ENCODE assay signal across 10 mouse cellular contexts in the genomic region with DNA sequence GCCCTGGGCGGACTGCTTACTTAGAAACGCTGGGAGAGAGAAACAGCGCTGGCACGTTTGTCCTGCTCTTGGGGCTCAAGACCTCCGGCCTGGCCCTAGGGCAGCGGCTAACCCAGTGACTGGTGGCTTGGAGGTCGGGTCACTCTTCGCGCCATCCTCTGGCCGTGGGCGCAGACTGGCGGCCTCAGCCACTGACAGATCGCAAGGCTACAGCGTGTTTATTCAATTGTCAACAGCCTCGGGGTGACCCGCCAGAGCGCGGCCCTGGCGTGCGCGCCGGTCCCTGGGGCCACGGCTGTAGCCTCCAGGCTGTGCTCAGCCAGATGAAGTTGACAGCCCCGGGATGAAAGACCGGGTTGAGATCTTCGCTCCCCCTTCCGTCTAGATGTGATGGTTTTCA. TPM values are rescaled to one million over a fixed set of nuclear protein-coding genes. Genes with fewer than 3 reads are reported as not detected.
DNase-seq lines count a peak whose midpoint lies in the region; ATAC-seq and TF ChIP-seq lines count a peak whose summit lies in the region.
"Had no signal": no experiment of that assay in that cellular context is flagged by ENCODE, and none has a peak within 500 bp of the region (broad histone marks: within the 10 kb centered on the region; RNA-seq: fewer than 3 reads in every experiment).

No protein-coding gene starts in this region.

- 1% methylated on average over 27 of the region's 27 CpGs for WGBS in forebrain, embryonic 11.5 days
- WGBS in forebrain, embryonic 15.5 days = under 1% methylated on average over 27 of the region's 27 CpGs
- 7% methylated on average over 27 of the region's 27 CpGs for WGBS in stomach, postnatal 0 days
- 5% methylated on average over 27 of the region's 27 CpGs for WGBS in thymus, adult 2 months

- peaks cover 14% of the 10 kb centered on the region for H3K4me1 ChIP-seq in forebrain, embryonic 11.5 days (replicated peaks; ENCODE audit: control insufficient read depth, insufficient read depth, low read length)
- H3K4me1 ChIP-seq in forebrain, embryonic 15.5 days = peaks cover 18% of the 10 kb centered on the region
- no peaks in the 10 kb centered on the region for H3K4me1 ChIP-seq in stomach, postnatal 0 days (replicated peaks; ENCODE audit: control insufficient read depth, insufficient read depth)
- H3K4me1 ChIP-seq in thymus, adult 2 months (replicated peaks; ENCODE audit: control insufficient read depth, insufficient read depth, low read length) = no peaks in the 10 kb centered on the region

- no peak overlapping the region for H3K9ac ChIP-seq in forebrain, embryonic 11.5 days (ENCODE audit: low read length)
- no peak overlapping the region for H3K9ac ChIP-seq in forebrain, embryonic 15.5 days (replicated peaks)
- no peak overlapping the region for H3K9ac ChIP-seq in stomach, postnatal 0 days (ENCODE audit: low read length)

- no peak for TF ChIP-seq EP300 in stomach, postnatal 0 days (optimal IDR thresholded peaks at IDR 0.05)

- H3K4me2 ChIP-seq in forebrain, embryonic 11.5 days (ENCODE audit: low read depth, low read length, severe bottlenecking) = 0 out of 2 replicates have a peak overlapping the region, but pooled peaks have one; percentile 5
- H3K4me2 ChIP-seq in forebrain, embryonic 15.5 days (replicated peaks) = no peak overlapping the region
- H3K4me2 ChIP-seq in stomach, postnatal 0 days (replicated peaks; ENCODE audit: low read depth) = peak overlapping the region; percentile 20; the same call in 1 of the 2 replicates

- H3K9me3 ChIP-seq in forebrain, embryonic 11.5 days (ENCODE audit: control insufficient read depth, low read length) = no peaks in the 10 kb centered on the region
- H3K9me3 ChIP-seq in forebrain, embryonic 15.5 days = no peaks in the 10 kb centered on the region
- H3K9me3 ChIP-seq in stomach, postnatal 0 days (ENCODE audit: control insufficient read depth, low read length) = no peaks in the 10 kb centered on the region

- ATAC-seq in forebrain, embryonic 11.5 days (replicated peaks; ENCODE audit: low FRiP score) = peak; percentile 34; the same call in 1 of the 2 replicates
- no peak for ATAC-seq in forebrain, embryonic 15.5 days (replicated peaks)
- no peak for ATAC-seq in stomach, postnatal 0 days (ENCODE audit: low FRiP score, low TSS enrichment)

- H3K36me3 ChIP-seq in forebrain, embryonic 11.5 days (ENCODE audit: control insufficient read depth, insufficient read depth, low read length) = no peaks in the 10 kb centered on the region
- H3K36me3 ChIP-seq in forebrain, embryonic 15.5 days = no peaks in the 10 kb centered on the region
- H3K36me3 ChIP-seq in stomach, postnatal 0 days (ENCODE audit: control insufficient read depth, insufficient read depth, low read length) = no peaks in the 10 kb centered on the region
- H3K36me3 ChIP-seq in thymus, adult 2 months (ENCODE audit: control insufficient read depth, insufficient read depth, low read length) = no peaks in the 10 kb centered on the region

- peaks cover 83% of the 10 kb centered on the region for H3K27me3 ChIP-seq in forebrain, embryonic 11.5 days (ENCODE audit: control insufficient read depth, insufficient read depth, low read length)
- peaks cover 89% of the 10 kb centered on the region for H3K27me3 ChIP-seq in forebrain, embryonic 15.5 days
- peaks cover 33% of the 10 kb centered on the region for H3K27me3 ChIP-seq in stomach, postnatal 0 days (ENCODE audit: control insufficient read depth, insufficient read depth, low read length)
- peaks cover 24% of the 10 kb centered on the region; the same call in 1 of the 2 replicates for H3K27me3 ChIP-seq in thymus, adult 2 months (ENCODE audit: control insufficient read depth, insufficient read depth, low read length)

- H3K4me3 ChIP-seq in forebrain, embryonic 11.5 days (ENCODE audit: low read depth, low read length) = no peak overlapping the region
- H3K4me3 ChIP-seq in forebrain, embryonic 15.5 days = no peak overlapping the region
- H3K4me3 ChIP-seq in stomach, postnatal 0 days (ENCODE audit: low read depth, low read length) = peak overlapping the region; percentile 12; the same call in 1 of the 2 replicates
- no peak overlapping the region for H3K4me3 ChIP-seq in thymus, adult 2 months (ENCODE audit: control insufficient read depth, insufficient read depth, low read length)

- no peak for TF ChIP-seq CTCF in stomach, postnatal 0 days (IDR thresholded peaks at IDR 0.05; ENCODE audit: low read depth)
- no peak for TF ChIP-seq CTCF in thymus, adult 2 months (IDR thresholded peaks at IDR 0.05; ENCODE audit: borderline replicate concordance, control insufficient read depth, extremely low read depth, insufficient read depth, low read length, poor library complexity)

- no peak for TF ChIP-seq POLR2A in thymus, adult 2 months (IDR thresholded peaks at IDR 0.05; ENCODE audit: control insufficient read depth, extremely low read depth, insufficient read depth, low read length, poor library complexity)

- H3K27ac ChIP-seq in forebrain, embryonic 11.5 days (ENCODE audit: low read depth, low read length) = no peak overlapping the region
- H3K27ac ChIP-seq in forebrain, embryonic 15.5 days (replicated peaks) = no peak overlapping the region
- no peak overlapping the region for H3K27ac ChIP-seq in stomach, postnatal 0 days (replicated peaks)
- H3K27ac ChIP-seq in thymus, adult 2 months (ENCODE audit: control insufficient read depth, insufficient read depth, low read length) = no peak overlapping the region

- DNase-seq in forebrain, embryonic 11.5 days (ENCODE audit: low spot score) = peak; percentile 67
- peak; percentile 65 for DNase-seq in ovary, postnatal 36 days (ENCODE audit: low spot score)
- no peak for DNase-seq in ovary, postnatal 10 days (ENCODE audit: low spot score)
- DNase-seq in kidney, postnatal 4 days = peak; percentile 57 to 69
- no peak for DNase-seq in stomach, postnatal 0 days (ENCODE audit: low spot score)
- DNase-seq in spleen, adult 18-20 months = no peak
- DNase-seq in thymus, adult 2 months = no peak

RNA-seq across cellular contexts. Expression of a gene that starts 3.4 kb away (rescaled TPM):
- 0.11 and 0.15 TPM in 2 replicates for polyA plus RNA-seq in forebrain, embryonic 11.5 days (2014; fragmentation: Nextera tagmentation; extraction: Ambion mirVana)
- 0.08 TPM in 1 of 2 replicates, not detected in the other for polyA plus RNA-seq in forebrain, embryonic 15.5 days (2015; fragmentation: Nextera tagmentation; extraction: Ambion mirVana)
- 3.6 and 5.0 TPM in 2 replicates for polyA plus RNA-seq in stomach, postnatal 0 days (2015; fragmentation: Nextera tagmentation; extraction: Ambion mirVana)
- polyA plus RNA-seq in thymus, adult 2 months (2012; rRNA removed) = 2.0 and 3.9 TPM in 2 replicates

RNA-seq across cellular contexts. Expression of a gene that starts 31.1 kb away (rescaled TPM):
- not detected in 2 replicates for polyA plus RNA-seq in forebrain, embryonic 11.5 days (2014; fragmentation: Nextera tagmentation; extraction: Ambion mirVana)
- not detected in 2 replicates for polyA plus RNA-seq in forebrain, embryonic 15.5 days (2015; fragmentation: Nextera tagmentation; extraction: Ambion mirVana)
- polyA plus RNA-seq in stomach, postnatal 0 days (2015; fragmentation: Nextera tagmentation; extraction: Ambion mirVana) = not detected in 2 replicates
- polyA plus RNA-seq in thymus, adult 2 months (2012; rRNA removed) = not detected in 2 replicates
- polyA plus RNA-seq: large intestine, adult 2 months; small intestine, adult 2 months had no signal

Comparison
In these comparisons a context has a peak if more than half of its experiments do, and no peak if none do; other contexts are left out.
1. DNase-seq: peak in forebrain, embryonic 11.5 days (single experiment), ovary, postnatal 36 days (single experiment) and kidney, postnatal 4 days (2 of 2); none in ovary, postnatal 10 days (single experiment), stomach, postnatal 0 days (single experiment), spleen, adult 18-20 months (0 of 2) and thymus, adult 2 months (single experiment).